Mouse (Mus musculus): ENCODE data around the gene Thegl. TPM values are rescaled to one million over a fixed set of nuclear protein-coding genes. Genes with fewer than 3 reads are reported as not detected.

Gene Thegl
- polyA plus RNA-seq, 1 experiment from 2014 or later: 0.14 TPM

- no peak overlapping the region for H3K27ac ChIP-seq
- 77% methylated on average over 11 of the region's 11 CpGs for WGBS
- no peak for DNase-seq (ENCODE audit: low spot score)
These were observed 91.5 kb downstream of the Thegl start for GRCm38 (mm10) chr5:77107146-77107822.

GRCm38 (mm10) chr5:77108806-77109205, 93.0 kb downstream of the Thegl start:
- H3K27me3 ChIP-seq (ENCODE audit: insufficient read depth, low read length): no peaks in the 10 kb centered on the region
- H3K9me3 ChIP-seq (replicated peaks; ENCODE audit: low read length): no peaks in the 10 kb centered on the region
- no peak overlapping the region for H3K4me3 ChIP-seq (replicated peaks; ENCODE audit: low read depth, low read length)
- no peaks in the 10 kb centered on the region for H3K4me1 ChIP-seq (replicated peaks; ENCODE audit: insufficient read depth, low read length)
- no peak for DNase-seq (ENCODE audit: low spot score)
- 89% methylated on average over 6 of the region's 6 CpGs for WGBS
- H3K36me3 ChIP-seq (ENCODE audit: insufficient read depth, low read length): no peaks in the 10 kb centered on the region
- H3K9ac ChIP-seq (ENCODE audit: low read depth, low read length): no peak overlapping the region
- no peak for ATAC-seq (replicated peaks; ENCODE audit: low FRiP score, low read depth)
- TF ChIP-seq CTCF (IDR thresholded peaks at IDR 0.05; ENCODE audit: low read depth): no peak
- H3K27ac ChIP-seq: no peak overlapping the region
- H3K4me2 ChIP-seq (ENCODE audit: low read length): no peak overlapping the region

More at GRCm38 (mm10) chr5:77107146-77107822, 91.5 kb downstream of the Thegl start:
- no peak overlapping the region for H3K4me2 ChIP-seq (ENCODE audit: low read length)
- H3K9ac ChIP-seq (ENCODE audit: low read depth, low read length): no peak overlapping the region
- no peak overlapping the region for H3K4me3 ChIP-seq (replicated peaks; ENCODE audit: low read depth, low read length)
- no peak for ATAC-seq (replicated peaks; ENCODE audit: low FRiP score, low read depth)
- H3K36me3 ChIP-seq (ENCODE audit: insufficient read depth, low read length): no peaks in the 10 kb centered on the region
- H3K27me3 ChIP-seq (ENCODE audit: insufficient read depth, low read length): no peaks in the 10 kb centered on the region
- no peaks in the 10 kb centered on the region for H3K9me3 ChIP-seq (replicated peaks; ENCODE audit: low read length)
- H3K4me1 ChIP-seq (replicated peaks; ENCODE audit: insufficient read depth, low read length): no peaks in the 10 kb centered on the region
- no peak for TF ChIP-seq CTCF (IDR thresholded peaks at IDR 0.05; ENCODE audit: low read depth)

GRCm38 (mm10) chr5:77109814-77110213, 94.0 kb downstream of the Thegl start:
- no peak for ATAC-seq (replicated peaks; ENCODE audit: low FRiP score, low read depth)
- H3K9ac ChIP-seq (ENCODE audit: low read depth, low read length): no peak overlapping the region
- H3K4me1 ChIP-seq (replicated peaks; ENCODE audit: insufficient read depth, low read length): peaks cover 2% of the 10 kb centered on the region; the same call in 1 of the 2 replicates
- no peak overlapping the region for H3K27ac ChIP-seq
- 68% methylated on average over 2 of the region's 2 CpGs for WGBS
- H3K4me2 ChIP-seq (ENCODE audit: low read length): no peak overlapping the region
- H3K4me3 ChIP-seq (replicated peaks; ENCODE audit: low read depth, low read length): no peak overlapping the region
- H3K9me3 ChIP-seq (replicated peaks; ENCODE audit: low read length): no peaks in the 10 kb centered on the region
- no peak for TF ChIP-seq CTCF (IDR thresholded peaks at IDR 0.05; ENCODE audit: low read depth)
- H3K36me3 ChIP-seq (ENCODE audit: insufficient read depth, low read length): no peaks in the 10 kb centered on the region
- H3K27me3 ChIP-seq (ENCODE audit: insufficient read depth, low read length): no peaks in the 10 kb centered on the region
- no peak for DNase-seq (ENCODE audit: low spot score)

Other genes starting within 250 kb of the Thegl start
- 10.6 and 11.0 TPM in 2 replicates for gene Aasdh, start 110.5 kb upstream of the Thegl start, polyA plus RNA-seq (2015; fragmentation: Nextera tagmentation; extraction: Ambion mirVana)
- 252 and 279 TPM in 2 replicates for gene Paics, start 64.7 kb upstream of the Thegl start, polyA plus RNA-seq (2015; fragmentation: Nextera tagmentation; extraction: Ambion mirVana)
- gene Ppat, start 64.4 kb upstream of the Thegl start, polyA plus RNA-seq (2015; fragmentation: Nextera tagmentation; extraction: Ambion mirVana): 35.9 and 37.6 TPM in 2 replicates
- gene Srp72, start 41.3 kb upstream of the Thegl start, polyA plus RNA-seq (2015; fragmentation: Nextera tagmentation; extraction: Ambion mirVana): 70.0 and 79.5 TPM in 2 replicates
- gene Arl9, start 12.0 kb upstream of the Thegl start, polyA plus RNA-seq (2015; fragmentation: Nextera tagmentation; extraction: Ambion mirVana): not detected in 2 replicates
- 3.6 and 3.9 TPM in 2 replicates for gene Hopx, start 99.1 kb downstream of the Thegl start, polyA plus RNA-seq (2015; fragmentation: Nextera tagmentation; extraction: Ambion mirVana)
- 0.77 and 1.0 TPM in 2 replicates for gene Spink2, start 195.4 kb downstream of the Thegl start, polyA plus RNA-seq (2015; fragmentation: Nextera tagmentation; extraction: Ambion mirVana)
- 32.7 and 34.1 TPM in 2 replicates for gene Rest, start 249.5 kb downstream of the Thegl start, polyA plus RNA-seq (2015; fragmentation: Nextera tagmentation; extraction: Ambion mirVana)

All from kidney, postnatal 0 days (tissue).